Mouse (Mus musculus): ENCODE measurements around the gene Amd2.

Gene Amd2

DNA sequence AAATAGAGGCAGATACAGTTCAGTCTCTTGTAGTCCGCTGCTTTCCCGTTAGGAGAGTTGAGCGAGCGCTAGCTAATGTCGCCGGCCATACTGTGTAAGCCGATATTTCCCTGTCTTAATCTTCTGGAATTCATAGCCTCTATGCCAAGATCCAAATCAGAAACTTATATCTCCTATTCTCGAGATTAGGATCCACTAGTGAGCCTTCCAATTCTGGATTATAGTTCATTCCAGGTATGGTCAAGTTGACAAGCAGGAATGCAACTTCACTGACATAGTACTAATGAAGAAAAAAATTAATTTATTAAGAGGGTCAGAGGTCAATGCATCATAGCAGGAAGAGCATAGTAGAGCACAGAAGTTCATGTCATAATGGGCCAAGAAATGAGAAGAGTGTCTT lies at the start of gene Amd2:
Gene Amd2 (minus strand): TSS at position 101 of the 400 bp plus-strand sequence.
- no peak for DNase-seq

DNA sequence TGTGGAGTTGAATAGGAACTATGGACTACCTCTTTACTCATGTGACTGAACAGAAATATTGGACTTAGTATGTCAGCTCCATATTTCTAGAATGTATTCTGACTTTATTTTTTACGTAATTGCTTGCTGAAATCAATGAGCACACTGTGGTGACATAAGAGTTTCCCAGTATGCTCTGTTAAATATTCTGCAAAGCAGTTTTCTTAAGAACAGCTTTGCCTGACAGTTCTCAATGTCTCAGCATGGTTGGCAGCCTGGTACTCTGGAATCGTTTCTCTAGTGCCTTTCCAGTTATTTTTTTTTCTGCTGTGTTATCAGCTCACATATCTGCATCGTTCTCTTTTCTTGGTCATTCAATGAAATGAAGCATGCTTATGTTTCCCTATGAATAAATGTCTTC lies 49.6 kb upstream of the Amd2 start:
- DNase-seq, result no peak

DNA sequence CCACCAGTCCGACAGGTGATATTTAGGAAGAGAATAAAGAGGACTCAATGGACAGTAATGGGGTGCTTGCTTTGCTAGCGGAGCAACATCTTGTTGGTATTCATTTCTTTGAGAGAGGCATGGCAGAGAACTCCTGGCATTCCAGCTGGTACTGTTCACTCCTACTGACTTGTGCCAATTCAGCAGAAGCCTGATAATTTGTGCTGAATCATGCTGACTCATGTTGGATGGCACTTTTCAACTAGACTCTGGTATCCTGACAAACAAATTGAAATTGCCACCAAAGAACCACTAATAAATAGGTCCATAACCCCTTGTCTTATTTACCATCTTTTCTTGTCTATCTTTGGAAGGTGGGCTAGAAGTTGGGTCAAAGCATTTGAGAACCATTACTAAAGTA lies 25.9 kb upstream of the Amd2 start:
- no peak for DNase-seq

DNA sequence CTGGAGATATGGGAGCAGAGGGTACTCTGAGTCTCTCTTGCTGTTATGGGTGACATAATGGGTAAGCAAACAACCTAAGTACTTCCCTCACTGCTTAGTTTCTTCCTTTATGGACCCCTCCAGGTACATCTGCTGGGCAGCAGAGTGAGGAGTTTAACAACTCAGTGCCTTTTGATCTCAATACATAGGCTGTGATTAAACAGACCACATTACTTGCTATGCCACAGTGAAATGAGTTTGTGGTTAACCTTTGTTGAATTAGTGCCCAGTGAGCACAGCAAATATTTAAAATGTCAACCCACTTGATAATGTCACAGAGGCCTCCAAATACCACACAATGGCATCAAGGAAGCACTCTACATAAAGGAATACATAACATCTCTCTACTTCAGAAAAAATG lies 2.6 kb upstream of the Amd2 start:
- DNase-seq, result no peak

All from right cerebral cortex, adult 18-20 months (tissue).